Mouse (Mus musculus): Measurements from ENCODE around the gene Vmn2r19. TPM values are rescaled to one million over a fixed set of nuclear protein-coding genes. Genes with fewer than 3 reads are reported as not detected.

Gene Vmn2r19
- total and polyA plus RNA-seq, 3 experiments = not detected

- Histone ChIP-seq H3K27me3 (ENCODE audit: control insufficient read depth in 1 of 2, insufficient read depth in 2 of 2, low read length in 2 of 2) (no peaks in the 10 kb centered on the region), H3K9ac (ENCODE audit: control insufficient read depth, low read depth, low read length, poor library complexity, severe bottlenecking) (no peak overlapping the region), H3K27ac (ENCODE audit: control insufficient read depth, low read depth, low read length) (peak overlapping the region; percentile 59), H3K36me3 (ENCODE audit: control insufficient read depth in 1 of 2, insufficient read depth in 2 of 2, low read length in 2 of 2) (peaks cover 0 to 37% of the 10 kb centered on the region in 2 experiments; a peak in 2 of 4 replicates), H3K9me3 (replicated peaks; ENCODE audit: insufficient read depth, low read length) (no peaks in the 10 kb centered on the region), H3K79me2 (ENCODE audit: control insufficient read depth, insufficient read depth, low read length, poor library complexity) (no peaks in the 10 kb centered on the region), H3K4me3 (ENCODE audit: control insufficient read depth in 1 of 2, insufficient read depth in 1 of 2, low read depth in 2 of 2, low read length in 2 of 2) (no peak overlapping the region), H3K4me1 (ENCODE audit: control insufficient read depth in 1 of 2, insufficient read depth in 2 of 2, low read length in 2 of 2) (peaks cover 21 to 25% of the 10 kb centered on the region in 2 experiments)
- peak; percentile 85 for DNase-seq (ENCODE audit: low read depth, low spot score)
- TF ChIP-seq CTCF (IDR thresholded peaks at IDR 0.05 in 2 of 3, conservative IDR thresholded peaks at IDR 0.05 in 1 of 3; ENCODE audit: control insufficient read depth in 1 of 3, insufficient read depth in 1 of 3, low read depth in 2 of 3, low read length in 3 of 3, poor library complexity in 1 of 3, severe bottlenecking in 1 of 3) (no peak), SMC3 (IDR thresholded peaks at IDR 0.05; ENCODE audit: low read depth, low read length) (no peak), MAZ (IDR thresholded peaks at IDR 0.05; ENCODE audit: low read depth, low read length) (no peak), GABPA (IDR thresholded peaks at IDR 0.05; ENCODE audit: low read depth, low read length) (peak; percentile 84), CHD2 (IDR thresholded peaks at IDR 0.05; ENCODE audit: low read length) (no peak), USF1 (IDR thresholded peaks at IDR 0.05; ENCODE audit: low read depth, low read length) (no peak), E2F4 (IDR thresholded peaks at IDR 0.05; ENCODE audit: borderline replicate concordance, low read depth, low read length) (no peak), TCF12 (IDR thresholded peaks at IDR 0.05; ENCODE audit: low read depth, low read length) (no peak), NRF1 (IDR thresholded peaks at IDR 0.05; ENCODE audit: insufficient read depth, low read depth, low read length, poor library complexity, severe bottlenecking) (no peak), EP300 (IDR thresholded peaks at IDR 0.05; ENCODE audit: low read depth in 1 of 2, low read length in 2 of 2) (peak; percentile 54 to 59; a peak in 2 of 4 replicates), KAT2A (conservative IDR thresholded peaks at IDR 0.05; ENCODE audit: low read depth, low read length) (no peak), MAFK (IDR thresholded peaks at IDR 0.05; ENCODE audit: borderline replicate concordance, low read depth, low read length) (0 out of 2 replicates have a peak, but pooled peaks have one; percentile 28), POLR2AphosphoS5 (IDR thresholded peaks at IDR 0.05; ENCODE audit: borderline replicate concordance, low read depth, low read length) (no peak), USF2 (IDR thresholded peaks at IDR 0.05; ENCODE audit: borderline replicate concordance in 1 of 2, insufficient read depth in 1 of 2, low read depth in 1 of 2, low read length in 2 of 2) (no peak), TAL1 (IDR thresholded peaks at IDR 0.05; ENCODE audit: low read length) (no peak), MAX (IDR thresholded peaks at IDR 0.05; ENCODE audit: low read length) (0 out of 2 replicates have a peak, but pooled peaks have one; percentile 30), MEF2A (IDR thresholded peaks at IDR 0.05; ENCODE audit: extremely low read depth, insufficient replicate concordance, low read depth, low read length, poor library complexity, severe bottlenecking) (no peak), MXI1 (IDR thresholded peaks at IDR 0.05; ENCODE audit: low read depth, low read length) (no peak), MYC (IDR thresholded peaks at IDR 0.05; ENCODE audit: low read depth, low read length) (no peak), HCFC1 (IDR thresholded peaks at IDR 0.05; ENCODE audit: low read depth, low read length) (no peak), POLR2A (IDR thresholded peaks at IDR 0.05; ENCODE audit: control insufficient read depth in 1 of 2, insufficient read depth in 1 of 2, low read depth in 1 of 2, low read length in 2 of 2, poor library complexity in 1 of 2) (no peak), UBTF (IDR thresholded peaks at IDR 0.05; ENCODE audit: borderline replicate concordance, insufficient read depth, low read depth, low read length) (no peak), ZC3H11A (IDR thresholded peaks at IDR 0.05; ENCODE audit: low read depth, low read length) (no peak), JUND (IDR thresholded peaks at IDR 0.05; ENCODE audit: low read depth, low read length) (no peak), ELF1 (IDR thresholded peaks at IDR 0.05; ENCODE audit: low read depth, low read length) (no peak), POLR2AphosphoS2 (IDR thresholded peaks at IDR 0.05; ENCODE audit: low read length) (no peak), NELFE (IDR thresholded peaks at IDR 0.05; ENCODE audit: low read depth, low read length) (no peak), ETS1 (IDR thresholded peaks at IDR 0.05; ENCODE audit: low read depth, low read length) (peak; percentile 78; the same call in 1 of the 2 replicates)
Measured at GRCm38 (mm10) chr6:123265809-123266208, 42.3 kb upstream of the Vmn2r19 start.
